Mouse (Mus musculus) mature B cell (primary cell): Measurements from ENCODE around the gene Arl15.

Source experiments
- in situ Hi-C: fragments of 300-500 bp; cut with MboI; formaldehyde crosslinking; loops from 2 replicates; pipeline ENCODE4 v1.14.3; 2019

Gene Arl15

DNA sequence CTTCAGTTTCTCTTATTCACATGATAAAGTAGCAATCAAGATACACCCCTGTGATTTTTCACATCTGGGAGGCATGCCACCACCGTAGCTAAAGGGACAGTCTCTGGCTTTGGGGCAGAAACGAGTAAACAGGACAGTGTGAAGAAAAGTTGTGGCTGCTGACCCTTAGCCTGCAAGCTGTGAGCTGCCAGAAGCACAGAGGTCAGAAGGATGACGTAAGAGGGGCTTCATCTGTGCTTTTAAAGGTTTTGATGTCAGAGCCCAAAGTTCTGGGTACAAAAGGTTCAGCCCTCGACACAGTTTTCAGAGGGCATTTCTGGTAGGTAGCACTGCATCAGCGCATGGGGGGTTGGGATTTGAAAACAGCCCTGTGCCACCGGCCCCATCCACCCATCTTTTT, 266.0 kb downstream of the Arl15 start:
- in situ Hi-C loops: no loop called here

DNA sequence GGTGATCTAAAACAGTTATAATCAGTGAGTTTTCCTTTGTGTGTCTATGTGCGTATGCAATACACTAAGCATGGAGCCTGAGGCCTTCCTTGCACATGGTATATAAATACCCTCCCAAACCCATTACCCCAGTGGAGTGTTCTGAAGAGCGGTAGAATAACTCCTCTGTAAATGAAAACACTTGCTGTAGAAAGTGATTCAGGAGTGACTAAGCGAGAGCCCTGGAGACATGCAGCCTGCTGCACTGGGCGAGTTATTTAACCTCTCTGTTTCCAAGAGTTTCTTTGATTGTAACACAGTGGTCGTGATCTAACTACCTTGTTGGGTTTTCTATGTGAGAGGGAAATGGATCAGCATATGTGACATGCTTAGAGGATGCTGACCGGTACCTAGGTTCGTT, 266.9 kb downstream of the Arl15 start:
- in situ Hi-C loops: no loop called here

DNA sequence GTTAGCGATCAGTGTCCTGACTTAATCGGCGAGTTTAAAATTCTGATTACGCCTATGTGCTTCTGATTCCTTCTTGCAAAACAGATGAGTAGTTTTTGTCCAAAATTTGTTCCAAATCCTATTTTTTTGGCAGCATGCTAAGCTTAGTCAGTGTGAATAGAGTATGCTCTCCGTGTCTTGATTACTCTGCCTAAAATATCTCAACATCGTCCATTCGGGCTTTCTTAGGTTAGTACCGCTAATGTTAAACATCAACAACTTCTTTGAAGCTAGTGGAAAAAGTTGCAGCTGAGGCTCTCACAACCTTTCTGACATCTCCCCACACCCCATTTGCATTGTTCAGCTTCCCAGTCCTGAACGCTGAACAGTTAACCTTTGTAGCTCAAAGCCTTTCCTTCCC, 269.8 kb downstream of the Arl15 start:
- in situ Hi-C loops: no loop called here

DNA sequence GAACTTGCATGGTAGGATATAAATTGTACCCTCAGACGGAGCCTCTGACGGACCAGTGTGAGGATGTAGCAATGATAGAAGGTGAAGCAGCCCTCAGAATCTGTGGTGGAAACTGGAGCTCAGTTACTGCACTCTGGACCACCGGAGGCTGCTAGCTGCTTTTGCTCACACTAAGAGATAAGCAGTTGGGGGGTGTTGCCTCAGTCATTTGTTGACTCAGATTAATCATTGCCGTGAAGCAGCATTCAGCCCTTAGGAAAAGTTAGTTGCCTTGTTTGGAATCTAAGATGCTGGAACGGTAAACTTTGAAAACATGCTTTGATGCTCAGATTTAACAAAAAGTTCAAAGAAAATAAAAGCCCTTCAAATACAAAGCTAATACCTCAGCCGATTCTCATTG, 270.7 kb downstream of the Arl15 start:
- in situ Hi-C loops: no loop called here

DNA sequence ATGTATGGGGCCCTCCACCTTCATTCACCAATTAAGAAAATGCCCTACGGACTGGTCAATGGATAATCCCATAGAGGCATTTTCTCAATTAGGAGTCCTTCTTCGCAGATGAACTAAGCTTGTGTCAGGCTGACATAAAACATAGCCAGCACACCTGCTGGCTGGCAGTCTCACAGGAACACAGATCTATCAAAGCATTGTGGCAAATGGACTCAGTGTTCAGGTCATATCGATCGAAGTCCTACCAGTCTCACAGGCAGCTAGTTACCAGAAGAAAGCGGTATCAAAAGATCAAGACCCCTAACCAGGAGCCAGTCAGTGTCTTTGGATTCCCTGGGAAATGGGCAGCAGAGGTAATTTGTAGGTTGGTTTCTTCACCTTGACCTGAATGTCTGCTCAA, 274.1 kb downstream of the Arl15 start:
- in situ Hi-C loops: no loop called here

DNA sequence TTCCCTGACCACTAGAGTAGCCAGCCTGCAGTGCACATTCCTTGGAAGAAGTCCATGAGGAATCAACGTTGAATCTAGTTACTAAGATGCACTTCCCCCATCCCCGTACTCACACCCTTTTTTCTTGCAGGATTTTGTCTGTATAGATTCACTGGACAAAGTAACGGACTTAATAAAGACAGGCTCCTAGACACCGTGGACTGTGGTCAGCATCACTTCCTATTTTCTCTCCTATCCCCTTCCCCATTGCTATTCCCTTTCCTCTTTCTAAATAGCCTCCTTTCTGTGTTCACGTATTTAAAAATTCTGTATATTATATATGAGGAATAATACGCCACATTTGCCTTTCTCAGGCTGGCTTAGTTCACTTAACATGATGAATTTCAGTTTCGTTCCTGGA, 277.1 kb downstream of the Arl15 start:
- in situ Hi-C loops: no loop called here

DNA sequence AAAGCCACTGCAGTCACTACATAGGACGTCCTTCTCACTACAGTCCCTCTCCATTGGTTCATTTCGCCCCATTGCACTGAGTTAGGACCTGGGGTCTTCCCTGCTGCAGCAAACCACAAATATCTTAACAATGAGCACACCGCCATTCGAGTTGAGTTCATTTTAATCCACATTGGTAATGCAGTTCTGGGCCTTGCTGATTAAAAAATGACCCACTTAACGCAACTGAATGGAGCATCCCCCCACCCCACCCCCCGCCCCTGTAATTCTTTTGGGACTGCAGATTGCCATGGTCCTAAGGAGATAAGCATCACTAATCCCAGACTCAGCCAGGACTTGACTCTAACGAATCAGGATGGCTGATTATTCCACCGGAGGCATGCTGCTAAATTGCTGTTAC, 280.2 kb downstream of the Arl15 start:
- in situ Hi-C loops: no loop called here

DNA sequence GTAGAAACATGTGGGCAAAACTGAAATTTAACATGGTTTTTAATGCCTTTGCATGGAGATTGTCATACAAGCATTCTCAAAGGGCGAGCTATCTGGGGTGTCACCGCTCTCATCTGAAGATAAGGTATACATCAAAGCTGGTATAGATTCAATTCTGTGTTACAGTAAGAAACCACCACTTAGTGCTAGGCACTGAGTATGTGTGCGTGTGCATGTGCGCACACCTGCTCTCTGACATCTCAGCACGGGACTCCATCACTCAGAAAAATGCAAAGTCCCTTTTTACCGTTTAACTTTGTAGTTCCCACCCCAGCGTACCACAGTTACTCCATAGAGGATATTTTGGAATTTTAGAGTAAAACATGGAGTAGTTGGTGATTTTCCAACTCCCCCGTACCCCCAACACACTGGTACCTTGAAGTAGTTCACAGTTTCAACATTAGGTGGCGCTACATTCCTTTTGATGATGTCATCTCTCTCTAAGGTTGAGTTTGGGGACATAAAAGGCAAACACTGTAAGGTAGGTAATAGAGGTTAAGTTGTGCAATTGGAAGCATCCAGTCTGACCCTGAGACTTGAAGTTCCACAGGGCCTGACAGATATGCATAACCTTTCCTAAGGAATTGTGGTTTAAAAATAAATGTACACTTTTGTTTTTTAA, 281.5 kb downstream of the Arl15 start:
- in situ Hi-C loops: no loop called here

DNA sequence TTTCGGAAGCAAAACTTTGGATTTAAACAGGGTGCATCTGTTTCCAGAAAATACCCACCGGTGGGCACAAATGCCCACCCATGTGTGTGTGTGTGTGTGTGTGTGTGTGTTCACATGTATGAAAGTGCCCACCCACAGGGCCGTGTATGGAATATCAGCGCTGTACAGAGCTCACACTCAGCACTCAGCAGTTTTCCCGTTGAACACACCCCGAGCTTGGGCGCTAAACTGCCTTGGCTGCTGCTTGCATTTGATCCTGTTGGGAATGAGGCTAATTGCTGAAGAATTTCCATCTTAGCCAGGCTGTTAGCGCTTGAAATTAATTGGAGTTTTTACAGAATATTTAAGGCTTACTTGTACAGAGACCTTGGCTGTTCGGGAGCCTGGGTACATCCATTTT, 282.9 kb downstream of the Arl15 start:
- in situ Hi-C loops: no loop called here

DNA sequence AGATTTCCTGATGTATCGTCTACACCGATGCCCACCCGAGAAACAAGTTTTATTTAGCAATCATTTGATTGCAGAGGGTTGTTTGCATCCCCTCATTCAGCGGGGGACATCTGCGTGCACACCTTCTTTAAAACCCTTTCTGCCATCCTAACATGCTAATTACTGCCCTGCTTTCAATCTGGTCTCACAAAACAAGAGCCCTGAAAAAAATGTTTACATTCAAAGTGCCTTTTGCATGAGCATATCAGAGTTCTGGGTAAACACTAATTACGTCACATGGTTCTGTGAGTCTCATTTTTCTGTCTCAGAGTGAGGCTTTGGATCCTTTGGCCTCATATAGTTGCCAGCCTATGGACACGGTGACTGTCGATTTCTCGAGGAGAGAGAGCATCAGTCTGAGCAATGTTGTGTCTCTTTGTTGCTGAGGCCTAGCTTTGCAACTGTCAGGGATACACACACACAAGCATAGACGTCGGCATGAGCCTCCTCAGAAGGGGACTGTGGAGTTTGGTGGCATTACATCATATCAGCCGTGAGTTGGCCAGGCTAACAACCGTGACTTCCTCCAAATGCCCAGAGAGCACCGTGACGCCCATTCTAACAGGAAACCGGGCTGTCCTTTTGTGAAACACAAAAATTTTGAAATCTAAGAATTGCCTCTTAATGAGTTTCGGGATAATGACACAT, 283.4 kb downstream of the Arl15 start:
- in situ Hi-C loops: no loop called here

DNA sequence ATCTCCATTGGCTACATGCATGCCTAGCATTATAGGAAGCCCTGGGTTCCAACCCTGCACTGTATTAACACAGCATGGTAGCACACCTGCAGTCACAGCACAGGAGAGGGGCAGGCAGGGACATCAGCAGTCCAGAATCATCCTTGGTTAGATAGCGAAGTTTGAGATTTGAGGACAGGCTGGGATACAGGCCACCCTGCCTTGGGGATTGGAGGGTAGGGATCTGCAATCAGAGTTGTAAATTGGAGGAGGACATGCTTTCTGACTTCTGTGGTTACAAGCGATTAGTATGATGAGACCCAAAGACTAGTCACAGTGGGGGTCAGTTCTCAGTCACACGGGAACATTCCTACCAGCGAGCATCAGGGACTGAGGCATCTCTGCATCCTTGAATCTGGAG, 284.5 kb downstream of the Arl15 start:
- in situ Hi-C loops: no loop called here

DNA sequence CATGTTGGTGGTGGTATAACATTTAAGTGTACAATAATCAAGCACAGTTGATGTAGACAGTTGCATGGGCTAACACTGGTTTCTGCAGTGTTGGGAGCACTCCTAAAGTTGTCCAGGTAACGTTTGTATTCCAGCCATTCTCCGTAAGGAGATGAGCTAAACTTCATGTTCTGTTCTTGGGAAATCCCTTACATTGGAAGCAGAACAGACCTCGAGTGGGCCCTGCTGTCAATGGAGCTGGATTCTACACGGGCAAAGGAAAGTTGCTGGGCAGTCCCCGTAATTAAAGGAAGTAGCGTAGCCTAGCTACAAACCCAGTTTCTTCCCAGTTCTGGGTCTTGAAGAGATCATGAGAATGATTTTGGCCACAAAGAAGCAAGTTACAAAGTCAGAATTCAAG, 285.4 kb downstream of the Arl15 start:
- in situ Hi-C loops: no loop called here

DNA sequence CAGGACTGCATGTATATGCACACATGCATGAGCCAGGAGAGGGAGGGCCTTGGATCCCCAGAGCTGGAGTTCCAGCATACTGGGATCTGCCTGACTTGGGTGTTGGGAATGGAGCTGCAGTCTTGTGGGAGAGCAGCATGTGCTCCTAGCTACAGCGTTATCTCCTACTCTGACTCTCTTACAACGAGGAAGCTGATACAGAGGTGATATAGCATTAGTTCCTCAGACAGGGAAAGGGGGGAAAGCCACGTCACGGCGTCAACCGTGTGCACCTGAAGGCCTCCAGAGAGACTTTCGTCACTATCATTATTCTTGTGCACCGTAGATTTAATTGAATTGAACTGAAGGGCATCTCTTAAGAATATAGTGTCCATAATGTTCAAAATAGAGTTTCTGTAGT, 286.2 kb downstream of the Arl15 start:
- in situ Hi-C loops: no loop called here

DNA sequence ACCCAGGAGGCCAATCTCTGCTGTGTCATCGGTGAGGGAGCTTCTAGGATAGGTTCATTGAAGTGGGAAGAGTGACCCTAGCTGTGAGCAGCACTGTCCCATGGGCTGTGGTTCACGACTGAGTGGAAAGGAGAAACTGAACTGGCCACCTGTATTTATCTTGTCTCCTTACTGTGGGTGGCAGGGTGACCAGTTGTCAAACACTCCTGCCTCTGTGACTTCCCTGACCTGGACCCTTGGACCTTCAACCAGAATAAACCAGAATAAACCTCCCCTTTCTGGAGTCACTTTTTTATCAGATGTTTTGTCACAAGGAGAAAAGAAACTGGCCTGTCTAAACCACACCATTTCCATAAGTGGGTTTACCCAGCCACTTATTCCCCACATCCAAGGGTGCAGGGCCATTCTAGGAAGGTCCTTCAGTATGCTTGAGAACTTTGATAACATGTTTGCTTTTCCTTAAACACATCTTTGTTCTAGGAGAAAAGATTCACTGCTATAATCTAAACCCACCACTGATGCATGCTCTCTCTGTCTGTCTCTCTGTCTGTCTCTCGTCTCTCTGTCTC, 289.3 kb downstream of the Arl15 start:
- in situ Hi-C loops: no loop called here

DNA sequence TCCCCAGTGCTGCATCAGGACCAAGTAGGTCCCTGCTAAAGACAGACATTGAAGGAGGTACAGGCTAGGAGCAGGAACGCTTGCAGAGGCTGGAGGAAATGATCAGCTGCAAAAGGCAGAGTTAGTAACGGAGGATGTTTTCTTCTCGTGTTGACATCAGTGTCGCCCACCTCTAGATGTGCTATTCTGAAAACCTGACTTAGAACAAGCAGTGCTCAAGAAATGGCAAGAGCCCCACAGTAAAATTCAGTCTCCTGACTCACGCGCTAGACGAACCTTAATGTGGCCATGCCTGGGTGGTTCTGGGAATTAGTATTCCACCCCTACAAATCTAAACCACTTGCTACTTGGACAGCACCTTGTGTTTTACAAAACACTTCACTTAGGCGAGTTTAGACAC, 291.1 kb downstream of the Arl15 start:
- in situ Hi-C loops: no loop called here

DNA sequence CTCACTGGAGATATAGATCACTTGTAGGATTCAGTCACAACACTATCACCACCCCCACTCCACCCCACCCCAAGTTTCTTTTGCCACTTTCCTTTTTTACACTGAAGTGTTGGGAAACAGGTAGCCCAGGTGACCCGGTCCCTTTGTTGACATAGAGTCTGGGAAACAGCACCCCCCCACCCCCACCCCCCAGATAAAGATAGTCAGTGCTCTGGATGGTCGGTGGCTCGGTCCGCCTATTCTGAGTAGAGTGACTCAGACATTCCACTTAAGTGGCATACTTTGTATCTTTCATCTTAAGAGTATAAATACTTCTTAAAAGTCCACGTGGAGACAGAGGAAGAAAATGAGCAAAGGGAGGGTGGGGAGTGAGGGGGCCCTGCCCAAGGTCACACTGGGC, 292.0 kb downstream of the Arl15 start:
- in situ Hi-C loops: no loop called here

DNA sequence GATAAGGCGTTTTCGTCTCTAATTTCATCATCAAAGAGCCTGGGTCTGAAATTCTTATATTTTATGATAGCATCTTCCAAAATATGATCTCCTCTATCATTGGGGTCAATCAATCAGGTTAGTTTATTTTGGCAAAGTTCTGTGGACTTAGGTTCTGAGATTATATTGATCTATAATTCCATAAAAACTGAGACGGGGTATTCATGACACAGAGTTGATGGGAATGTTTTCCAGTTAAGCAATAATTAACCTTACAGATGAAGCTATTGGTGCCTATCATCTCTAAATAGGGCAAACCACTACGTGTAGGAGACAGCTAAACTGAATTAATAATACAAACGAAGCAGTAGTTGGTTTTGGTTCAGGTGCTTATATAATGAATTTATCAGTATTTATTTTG, 292.5 kb downstream of the Arl15 start:
- in situ Hi-C loops: no loop called here

DNA sequence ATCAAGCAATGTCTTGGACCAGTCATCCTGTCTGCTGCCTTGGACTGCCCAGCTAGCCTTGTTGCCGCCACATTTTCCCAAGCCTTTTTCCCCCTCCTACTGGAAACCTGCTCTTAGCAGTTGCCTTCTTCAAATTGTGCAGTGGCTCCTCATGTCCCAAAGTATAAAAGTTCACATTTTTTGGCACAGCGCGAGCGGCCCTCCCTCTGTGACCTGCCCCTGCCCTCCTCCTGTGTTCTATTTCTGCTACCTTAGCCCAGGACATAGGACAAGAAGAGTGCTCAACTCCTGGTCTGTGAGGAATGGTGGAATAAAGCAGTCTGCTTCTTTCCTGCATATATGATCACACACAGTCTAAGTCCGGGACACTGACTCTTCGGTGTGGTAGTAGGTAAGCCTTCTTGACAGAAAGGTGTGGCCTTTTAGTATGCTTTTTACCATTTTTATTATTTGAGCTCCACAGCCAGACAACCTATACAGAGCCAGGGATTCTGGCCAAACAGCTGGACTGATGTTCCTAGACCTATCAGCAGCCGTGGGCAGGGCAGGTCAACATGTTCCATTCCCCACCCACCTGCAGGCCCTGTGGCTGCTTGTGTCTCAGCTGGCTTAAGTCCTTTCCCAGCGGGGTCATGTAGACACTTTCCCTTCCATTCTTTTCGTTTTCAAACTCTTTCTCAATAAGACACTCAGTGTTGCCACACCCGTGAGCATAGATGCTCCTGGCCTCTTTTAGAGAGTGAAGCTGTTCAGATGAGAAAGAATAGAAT, 293.6 kb downstream of the Arl15 start:
- in situ Hi-C loops: no loop called here

DNA sequence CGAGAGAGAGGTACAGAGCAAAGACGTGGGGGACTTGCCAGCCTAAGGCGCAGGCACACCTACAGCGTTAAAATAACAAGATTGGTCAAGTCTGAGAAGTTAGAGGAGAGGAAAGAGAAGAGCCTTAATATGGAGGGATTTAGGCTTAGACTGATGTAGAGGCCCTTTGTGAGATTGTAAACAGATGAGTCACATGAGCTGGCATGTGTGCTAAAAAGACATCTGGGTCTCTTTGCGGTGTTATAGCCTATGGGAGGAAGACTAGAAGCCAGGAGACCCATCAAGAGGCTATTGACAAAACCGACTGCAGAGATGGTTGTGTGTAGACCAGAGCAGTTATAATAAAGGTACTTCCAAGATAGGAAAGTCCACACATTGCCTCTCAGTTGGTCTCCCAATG, 296.5 kb downstream of the Arl15 start:
- in situ Hi-C loops: no loop called here

DNA sequence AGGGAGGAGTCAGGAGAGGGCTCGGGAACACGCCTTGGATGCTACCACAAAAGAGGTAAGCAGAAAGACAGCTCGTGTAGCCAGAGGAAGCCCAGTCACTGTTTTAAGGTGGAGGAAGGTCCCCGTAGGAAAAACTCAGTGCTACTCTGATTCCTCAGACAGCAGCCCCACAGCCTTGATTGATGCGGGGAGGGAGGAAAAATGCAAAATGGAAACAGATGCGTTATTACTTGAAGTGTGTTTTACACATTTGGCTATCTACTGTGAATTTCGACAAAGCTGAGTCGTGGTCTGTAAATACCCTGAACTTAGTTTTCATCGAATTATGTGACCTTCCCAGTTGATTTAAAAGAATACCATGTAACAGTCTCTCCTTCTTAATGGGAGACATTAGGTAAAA, 296.9 kb downstream of the Arl15 start:
- in situ Hi-C loops: no loop called here

DNA sequence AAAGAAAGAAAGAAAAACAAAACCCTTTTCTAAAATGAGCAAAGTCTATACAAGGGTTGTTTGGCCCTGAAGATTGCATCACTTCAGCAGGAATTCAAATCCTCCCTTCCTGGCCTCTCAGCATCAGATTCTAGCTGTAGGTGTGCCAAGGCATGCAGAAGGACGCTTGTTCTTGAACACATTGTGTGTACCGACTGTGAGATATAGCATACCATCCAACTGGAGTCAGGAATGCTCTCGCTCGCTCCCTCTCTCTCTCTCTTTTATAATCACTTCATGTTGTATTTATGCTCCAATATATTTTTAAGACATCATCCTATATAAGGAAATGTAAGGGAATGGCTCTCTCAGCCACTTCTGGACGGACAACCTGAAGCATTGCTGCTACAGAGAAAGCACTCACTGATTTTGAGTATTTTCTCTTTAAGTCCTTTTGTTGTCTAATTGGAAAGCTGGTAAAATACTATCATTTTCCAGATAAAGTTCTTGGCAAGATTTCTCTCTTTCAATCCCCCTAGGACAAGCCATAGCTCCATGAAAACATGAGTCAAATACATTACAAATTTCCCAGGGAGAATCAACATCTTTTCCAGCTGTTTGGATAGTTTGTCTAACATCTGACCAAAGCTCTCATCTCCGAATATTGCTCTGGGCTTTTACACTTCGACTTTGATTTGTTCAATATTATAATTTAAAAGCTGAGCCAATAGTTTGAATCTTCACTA, 300.0 kb downstream of the Arl15 start:
- in situ Hi-C loops: no loop called here

DNA sequence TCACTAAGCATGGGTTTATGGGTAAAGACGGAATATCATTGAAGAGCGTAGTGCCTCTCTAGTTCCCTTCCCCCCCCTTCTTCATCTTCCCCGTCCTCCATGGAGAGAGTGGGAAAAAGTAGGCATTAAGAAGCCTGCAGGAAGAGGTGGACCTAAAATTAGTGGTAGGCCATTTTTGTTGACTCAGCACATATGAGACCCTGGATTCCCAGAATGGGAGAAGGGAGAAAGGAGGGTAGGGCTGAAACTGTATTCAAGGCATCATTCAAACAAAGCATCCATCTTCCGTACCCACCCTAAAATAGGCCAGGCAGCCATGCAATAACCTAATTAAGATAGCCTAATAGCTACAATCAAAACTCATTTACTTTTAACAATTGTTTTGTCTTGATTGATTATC, 301.1 kb downstream of the Arl15 start:
- in situ Hi-C loops: no loop called here
